Mouse (Mus musculus) neural tube, embryonic 12.5 days (tissue): Measurements from ENCODE around the gene Mettl8. TPM values are rescaled to one million over a fixed set of nuclear protein-coding genes. Genes with fewer than 3 reads are reported as not detected.

Experiments used
- ATAC-seq: fragments of 200-750 bp; cut with Nextera tagmentation; 2 replicates; pipeline ENCODE4 v1.8.0; 2017; ENCODE audit warnings: low read depth, mild to moderate bottlenecking, moderate TSS enrichment, moderate library complexity; ENCODE audit not compliant: low FRiP score
- H3K27ac ChIP-seq: fragments of 300-500 bp; sonication (generic); 2 replicates; pipeline ENCODE4 v1.5.1; 2016
- H3K27me3 ChIP-seq: fragments of 300-500 bp; sonication (generic); replicated peaks from 2 replicates; pipeline ENCODE4 v1.6.1; 2016; ENCODE audit warnings: mild to moderate bottlenecking
- H3K36me3 ChIP-seq: fragments of 300-500 bp; sonication (generic); 2 replicates; pipeline ENCODE4 v1.6.1; 2016; ENCODE audit warnings: mild to moderate bottlenecking
- H3K4me1 ChIP-seq: fragments of 300-500 bp; sonication (generic); 2 replicates; pipeline ENCODE4 v1.6.1; 2016
- H3K4me2 ChIP-seq: fragments of 300-500 bp; sonication (generic); replicated peaks from 2 replicates; pipeline ENCODE4 v1.6.1; 2016; ENCODE audit warnings: mild to moderate bottlenecking
- H3K4me3 ChIP-seq: fragments of 300-500 bp; sonication (generic); 2 replicates; pipeline ENCODE4 v1.5.1; 2016
- H3K9ac ChIP-seq: fragments of 300-500 bp; sonication (generic); 2 replicates; pipeline ENCODE4 v1.6.1; 2016; ENCODE audit warnings: mild to moderate bottlenecking
- H3K9me3 ChIP-seq: fragments of 300-500 bp; sonication (generic); 2 replicates; pipeline ENCODE4 v1.6.1; 2016; ENCODE audit warnings: mild to moderate bottlenecking
- WGBS: fragments of 180-500 bp; shearing (Covaris S2); methylation state at CpG from one replicate; pipeline ENCODE4 v1.1.7; 2016; 5-methylcytosine and 5-hydroxymethylcytosine counted together
- polyA plus RNA-seq: library from polyadenylated mRNA; unstranded; fragments of >200 nt; fragmentation: Nextera tagmentation; extraction: Ambion mirVana; gene quantifications from 2 replicates; pipeline ENCODE4 v1.2.1, GENCODE M21; 2016

Gene Mettl8
- polyA plus RNA-seq, 1 experiment from 2014 or later: 26.3 TPM

- no peaks in the 10 kb centered on the region for H3K27me3 ChIP-seq
- H3K9ac ChIP-seq: no peak overlapping the region
- no peaks in the 10 kb centered on the region for H3K36me3 ChIP-seq
- no peak for ATAC-seq
- H3K4me1 ChIP-seq: no peaks in the 10 kb centered on the region
- 88% methylated on average over 1 of the region's 1 CpGs for WGBS
- H3K9me3 ChIP-seq: no peaks in the 10 kb centered on the region
- no peak overlapping the region for H3K4me2 ChIP-seq
- H3K27ac ChIP-seq: no peak overlapping the region
- no peak overlapping the region for H3K4me3 ChIP-seq
Measured at GRCm38 (mm10) chr2:70967216-70967615, 88.2 kb downstream of the Mettl8 start.

GRCm38 (mm10) chr2:70964809-70965208, 90.6 kb downstream of the Mettl8 start:
- ATAC-seq: no peak
- H3K4me1 ChIP-seq: no peaks in the 10 kb centered on the region
- no peak overlapping the region for H3K4me3 ChIP-seq
- no peak overlapping the region for H3K9ac ChIP-seq
- no peaks in the 10 kb centered on the region for H3K27me3 ChIP-seq
- H3K36me3 ChIP-seq: no peaks in the 10 kb centered on the region
- no peak overlapping the region for H3K4me2 ChIP-seq
- no peaks in the 10 kb centered on the region for H3K9me3 ChIP-seq
- 92% methylated on average over 2 of the region's 2 CpGs for WGBS
- no peak overlapping the region for H3K27ac ChIP-seq

- H3K9me3 ChIP-seq: no peaks in the 10 kb centered on the region
- 85% methylated on average over 1 of the region's 1 CpGs for WGBS
Measured at GRCm38 (mm10) chr2:70962921-70963320, 92.5 kb downstream of the Mettl8 start.

GRCm38 (mm10) chr2:70961086-70961941, 94.1 kb downstream of the Mettl8 start:
- H3K27me3 ChIP-seq: no peaks in the 10 kb centered on the region
- H3K4me1 ChIP-seq: 0 out of 2 replicates have a peak, but pooled peaks cover 3% of the 10 kb centered on the region
- no peak overlapping the region for H3K9ac ChIP-seq
- no peak for ATAC-seq
- no peak overlapping the region for H3K4me2 ChIP-seq
- no peaks in the 10 kb centered on the region for H3K36me3 ChIP-seq
- no peak overlapping the region for H3K27ac ChIP-seq
- H3K4me3 ChIP-seq: no peak overlapping the region
- no peaks in the 10 kb centered on the region for H3K9me3 ChIP-seq
- WGBS: 84% methylated on average over 6 of the region's 6 CpGs

More at GRCm38 (mm10) chr2:70962921-70963320, 92.5 kb downstream of the Mettl8 start:
- ATAC-seq: no peak
- Histone ChIP-seq H3K4me3 (no peak overlapping the region), H3K9ac (no peak overlapping the region), H3K36me3 (no peaks in the 10 kb centered on the region), H3K27ac (no peak overlapping the region), H3K4me1 (0 out of 2 replicates have a peak, but pooled peaks cover 3% of the 10 kb centered on the region), H3K4me2 (no peak overlapping the region), H3K27me3 (no peaks in the 10 kb centered on the region)

- Histone ChIP-seq H3K4me2 (no peak overlapping the region), H3K27me3 (no peaks in the 10 kb centered on the region), H3K36me3 (no peaks in the 10 kb centered on the region), H3K27ac (no peak overlapping the region), H3K4me3 (no peak overlapping the region), H3K9ac (no peak overlapping the region), H3K4me1 (0 out of 2 replicates have a peak, but pooled peaks cover 3% of the 10 kb centered on the region), H3K9me3 (no peaks in the 10 kb centered on the region)
- no peak for ATAC-seq
- WGBS: 60% methylated on average over 6 of the region's 6 CpGs
Measured at GRCm38 (mm10) chr2:70960090-70960489, 95.3 kb downstream of the Mettl8 start.

GRCm38 (mm10) chr2:70959337-70959736, 96.0 kb downstream of the Mettl8 start:
- no peak overlapping the region for H3K9ac ChIP-seq
- WGBS: 49% methylated on average over 7 of the region's 7 CpGs
- no peak overlapping the region for H3K4me2 ChIP-seq

GRCm38 (mm10) chr2:70958536-70958935, 96.8 kb downstream of the Mettl8 start:
- no peak for ATAC-seq
- Histone ChIP-seq H3K9ac (no peak overlapping the region), H3K9me3 (no peaks in the 10 kb centered on the region), H3K36me3 (no peaks in the 10 kb centered on the region), H3K27me3 (no peaks in the 10 kb centered on the region), H3K4me2 (no peak overlapping the region), H3K4me1 (0 out of 2 replicates have a peak, but pooled peaks cover 3% of the 10 kb centered on the region), H3K4me3 (no peak overlapping the region), H3K27ac (no peak overlapping the region)
- 82% methylated on average over 7 of the region's 7 CpGs for WGBS

More at GRCm38 (mm10) chr2:70959337-70959736, 96.0 kb downstream of the Mettl8 start:
- Histone ChIP-seq H3K36me3 (no peaks in the 10 kb centered on the region), H3K4me1 (0 out of 2 replicates have a peak, but pooled peaks cover 3% of the 10 kb centered on the region), H3K9me3 (no peaks in the 10 kb centered on the region), H3K4me3 (no peak overlapping the region), H3K27ac (no peak overlapping the region), H3K27me3 (no peaks in the 10 kb centered on the region)
- no peak for ATAC-seq

GRCm38 (mm10) chr2:70953616-70954015, 101.8 kb downstream of the Mettl8 start:
- no peaks in the 10 kb centered on the region for H3K27me3 ChIP-seq
- no peak overlapping the region for H3K9ac ChIP-seq
- H3K4me3 ChIP-seq: no peak overlapping the region
- H3K4me1 ChIP-seq: no peaks in the 10 kb centered on the region
- ATAC-seq: no peak
- no peaks in the 10 kb centered on the region for H3K36me3 ChIP-seq
- no peaks in the 10 kb centered on the region for H3K9me3 ChIP-seq
- 64% methylated on average over 2 of the region's 2 CpGs for WGBS
- no peak overlapping the region for H3K27ac ChIP-seq
- no peak overlapping the region for H3K4me2 ChIP-seq

- no peaks in the 10 kb centered on the region for H3K9me3 ChIP-seq
- no peak overlapping the region for H3K4me3 ChIP-seq
- no peak for ATAC-seq
- H3K27me3 ChIP-seq: no peaks in the 10 kb centered on the region
- no peak overlapping the region for H3K27ac ChIP-seq
- WGBS: 88% methylated on average over 2 of the region's 2 CpGs
- H3K4me1 ChIP-seq: no peaks in the 10 kb centered on the region
- H3K4me2 ChIP-seq: no peak overlapping the region
- H3K9ac ChIP-seq: no peak overlapping the region
- no peaks in the 10 kb centered on the region for H3K36me3 ChIP-seq
Measured at GRCm38 (mm10) chr2:70951944-70952343, 103.4 kb downstream of the Mettl8 start.

GRCm38 (mm10) chr2:70944511-70945305, 110.7 kb downstream of the Mettl8 start:
- no peaks in the 10 kb centered on the region for H3K9me3 ChIP-seq
- no peaks in the 10 kb centered on the region for H3K4me1 ChIP-seq
- H3K27ac ChIP-seq: no peak overlapping the region
- H3K4me3 ChIP-seq: no peak overlapping the region
- no peak for ATAC-seq
- no peak overlapping the region for H3K4me2 ChIP-seq
- no peaks in the 10 kb centered on the region for H3K27me3 ChIP-seq
- H3K36me3 ChIP-seq: no peaks in the 10 kb centered on the region
- 86% methylated on average over 8 of the region's 8 CpGs for WGBS
- no peak overlapping the region for H3K9ac ChIP-seq

GRCm38 (mm10) chr2:70940826-70941225, 114.6 kb downstream of the Mettl8 start:
- Histone ChIP-seq H3K4me3 (no peak overlapping the region), H3K9me3 (no peaks in the 10 kb centered on the region), H3K9ac (no peak overlapping the region), H3K27me3 (no peaks in the 10 kb centered on the region), H3K36me3 (no peaks in the 10 kb centered on the region), H3K27ac (no peak overlapping the region), H3K4me1 (no peaks in the 10 kb centered on the region), H3K4me2 (no peak overlapping the region)
- no peak for ATAC-seq
- 95% methylated on average over 14 of the region's 14 CpGs for WGBS

GRCm38 (mm10) chr2:70938844-70939494, 116.4 kb downstream of the Mettl8 start:
- H3K9me3 ChIP-seq: no peaks in the 10 kb centered on the region
- H3K27me3 ChIP-seq: no peaks in the 10 kb centered on the region
- H3K4me2 ChIP-seq: no peak overlapping the region
- H3K4me1 ChIP-seq: no peaks in the 10 kb centered on the region
- H3K4me3 ChIP-seq: no peak overlapping the region
- no peaks in the 10 kb centered on the region for H3K36me3 ChIP-seq
- WGBS: 82% methylated on average over 21 of the region's 21 CpGs
- ATAC-seq: no peak
- H3K9ac ChIP-seq: no peak overlapping the region
- H3K27ac ChIP-seq: no peak overlapping the region
